Mouse (Mus musculus) thymus, postnatal 10 days (tissue): ENCODE results near the gene Dhfr.

ENCODE experiments used
- DNase-seq, 2 experiments: peaks; one replicate each; pipeline ENCODE4 v3.0.0; 2021; ENCODE audit warnings: low spot score in 2 of 2

Gene Dhfr

GRCm38 (mm10) chr13:92387367-92387766 lies 32.8 kb downstream of the Dhfr start:
- no peak for DNase-seq

DNA sequence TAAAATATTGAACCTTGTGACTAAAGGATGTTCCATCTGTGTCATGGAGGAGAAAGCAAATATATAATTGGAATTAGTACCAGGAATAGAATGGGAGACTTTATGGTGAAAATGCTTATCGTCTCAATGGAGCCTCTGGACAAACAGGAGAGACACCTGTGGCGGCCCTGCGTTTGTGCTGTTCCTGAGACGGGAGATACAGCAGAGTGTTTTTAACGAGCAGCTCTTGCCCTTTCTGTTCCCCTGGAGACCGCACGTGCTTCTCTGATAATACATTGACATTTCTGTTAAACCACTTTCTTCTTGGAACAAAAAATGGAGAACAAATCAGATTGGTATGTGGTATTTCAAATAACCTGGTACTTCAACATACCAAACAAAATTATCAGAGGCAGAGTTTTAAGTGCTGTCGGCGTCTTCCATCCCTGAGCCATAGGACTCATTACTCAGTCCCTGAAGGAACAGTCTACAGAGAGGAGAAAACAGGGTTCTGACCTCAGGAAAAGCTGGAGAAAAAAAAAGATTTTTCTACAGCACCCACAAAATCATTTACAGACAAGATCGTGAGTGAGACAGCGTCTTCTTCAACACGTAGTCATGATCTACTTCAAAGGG lies 38.6 kb downstream of the Dhfr start:
- DNase-seq: no peak

- no peak for DNase-seq
Measured at GRCm38 (mm10) chr13:92398491-92399384, 44.2 kb downstream of the Dhfr start.

GRCm38 (mm10) chr13:92402063-92402462 lies 47.5 kb downstream of the Dhfr start:
- DNase-seq: no peak

DNA sequence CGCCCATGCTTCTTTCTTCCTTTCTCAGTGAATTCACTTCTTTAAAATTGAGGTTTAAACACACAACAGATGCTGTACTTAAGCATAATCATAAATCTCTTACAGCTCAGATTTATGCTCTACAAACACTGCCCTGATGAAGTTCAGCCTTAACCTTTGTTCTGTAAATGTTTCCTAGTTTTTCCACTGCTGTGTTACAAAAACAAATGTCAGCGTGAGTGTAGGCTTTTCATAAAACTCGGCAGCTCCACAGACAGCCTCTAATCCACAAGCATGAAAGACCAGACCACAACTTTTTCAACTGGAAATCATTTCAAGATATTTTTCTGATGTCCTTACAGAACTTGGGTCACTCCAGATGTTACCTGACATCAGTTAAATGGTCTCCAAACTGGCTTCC lies 49.0 kb downstream of the Dhfr start:
- no peak for DNase-seq

GRCm38 (mm10) chr13:92410486-92410885 lies 56.0 kb downstream of the Dhfr start:
- DNase-seq: no peak

GRCm38 (mm10) chr13:92419630-92420029 lies 65.1 kb downstream of the Dhfr start:
- DNase-seq: no peak

DNA sequence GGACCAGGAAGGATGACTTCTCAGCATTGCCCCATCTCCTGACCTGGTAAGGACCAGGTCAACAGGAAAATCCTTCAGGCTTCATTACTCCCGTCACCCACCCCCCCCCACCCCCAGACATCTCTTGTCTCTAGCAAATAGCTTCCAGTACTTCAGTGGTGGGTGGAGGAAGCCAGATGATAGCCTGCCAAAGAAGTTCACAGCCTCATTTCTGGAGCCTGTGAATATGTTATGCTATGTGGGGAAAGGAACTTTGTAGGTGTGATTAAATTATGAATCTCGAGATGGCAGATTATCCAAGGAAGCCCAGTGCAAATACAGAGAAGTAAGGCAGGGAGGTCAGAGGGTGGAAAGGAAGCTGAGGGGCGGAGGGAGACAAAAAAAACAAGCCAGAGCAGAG lies 69.2 kb downstream of the Dhfr start:
- DNase-seq: no peak

- peak; percentile 7 to 16 for DNase-seq
Measured at GRCm38 (mm10) chr13:92425758-92426264, 71.3 kb downstream of the Dhfr start, which contains the start of gene Ankrd34b. TSS of gene Ankrd34b (plus strand) at chr13:92425896.

- DNase-seq: no peak
Measured at GRCm38 (mm10) chr13:92426294-92427051, 71.9 kb downstream of the Dhfr start.

DNA sequence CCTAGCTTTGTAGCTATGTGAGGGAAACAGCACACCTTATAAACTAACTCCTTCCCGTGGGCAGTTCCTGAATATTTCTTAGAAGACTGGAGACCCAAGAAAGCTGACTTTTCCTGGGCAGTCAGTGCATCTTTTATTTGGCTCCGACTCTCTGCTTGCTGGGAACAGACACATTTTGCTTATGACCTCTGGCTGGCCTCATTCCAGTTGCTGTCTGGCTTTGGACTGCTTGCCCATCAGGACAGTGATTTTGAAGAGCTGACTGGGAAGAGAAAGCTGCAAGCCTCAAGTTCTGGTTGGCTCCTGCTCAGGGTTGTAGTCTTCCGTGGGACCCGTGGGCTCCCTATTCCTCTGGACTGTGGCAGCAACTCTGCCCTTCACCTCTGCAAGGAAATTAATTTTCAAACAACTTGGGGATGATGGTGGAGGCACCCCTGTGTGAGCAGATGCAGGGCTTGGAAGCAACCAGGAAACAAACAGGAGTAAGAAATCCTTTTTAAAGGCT lies 72.9 kb downstream of the Dhfr start:
- no peak for DNase-seq
